Mouse (Mus musculus): ENCODE data around the gene Selenok. TPM values are rescaled to one million over a fixed set of nuclear protein-coding genes. Genes with fewer than 3 reads are reported as not detected.

The Selenok gene
- polyA plus RNA-seq, 1 experiment from 2014 or later: 402 TPM

- 90% methylated on average over 5 of the region's 5 CpGs for WGBS
- Histone ChIP-seq H3K4me1 (peaks cover 11% of the 10 kb centered on the region), H3K27me3 (replicated peaks) (no peaks in the 10 kb centered on the region), H3K27ac (no peak overlapping the region), H3K36me3 (peaks cover 58% of the 10 kb centered on the region), H3K4me3 (no peak overlapping the region), H3K4me2 (replicated peaks) (no peak overlapping the region), H3K9ac (no peak overlapping the region), H3K9me3 (no peaks in the 10 kb centered on the region)
- no peak for ATAC-seq (ENCODE audit: low FRiP score, low read depth)
These were observed 3.9 kb downstream of the Selenok start for GRCm38 (mm10) chr14:29971993-29972392.

- Histone ChIP-seq H3K9ac (no peak overlapping the region), H3K4me2 (replicated peaks) (no peak overlapping the region), H3K36me3 (peaks cover 62% of the 10 kb centered on the region), H3K4me3 (no peak overlapping the region), H3K27ac (no peak overlapping the region), H3K27me3 (replicated peaks) (no peaks in the 10 kb centered on the region), H3K9me3 (0 out of 2 replicates have a peak, but pooled peaks cover 8% of the 10 kb centered on the region), H3K4me1 (peaks cover 9% of the 10 kb centered on the region)
- 97% methylated on average over 6 of the region's 6 CpGs for WGBS
- no peak for ATAC-seq (ENCODE audit: low FRiP score, low read depth)
These were observed 8.8 kb downstream of the Selenok start for GRCm38 (mm10) chr14:29976927-29977326.

- Histone ChIP-seq H3K36me3 (peaks cover 62% of the 10 kb centered on the region), H3K27ac (peak within 1 kb of the TSS; percentile 58), H3K9me3 (0 out of 2 replicates have a peak, but pooled peaks cover 8% of the 10 kb centered on the region), H3K27me3 (replicated peaks) (no peaks in the 10 kb centered on the region), H3K4me2 (replicated peaks) (peak within 1 kb of the TSS; percentile 75), H3K4me3 (peak within 1 kb of the TSS; percentile 66), H3K9ac (peak within 1 kb of the TSS; percentile 86), H3K4me1 (peaks cover 9% of the 10 kb centered on the region)
- WGBS: 3% methylated on average over 44 of the region's 44 CpGs
- peak; percentile 97 for ATAC-seq (ENCODE audit: low FRiP score, low read depth)
These were observed 10.4 kb downstream of the Selenok start, which contains the start of gene Actr8 for GRCm38 (mm10) chr14:29978254-29979204. Gene Actr8 (plus strand): TSS chr14:29978337.

GRCm38 (mm10) chr14:29980447-29981205 lies 12.5 kb downstream of the Selenok start:
- no peak overlapping the region for H3K4me2 ChIP-seq (replicated peaks)
- no peak overlapping the region for H3K27ac ChIP-seq
- H3K4me1 ChIP-seq: peaks cover 9% of the 10 kb centered on the region
- 0 out of 2 replicates have a peak, but pooled peaks cover 8% of the 10 kb centered on the region for H3K9me3 ChIP-seq
- ATAC-seq (ENCODE audit: low FRiP score, low read depth): no peak
- no peak overlapping the region for H3K9ac ChIP-seq
- WGBS: 97% methylated on average over 10 of the region's 10 CpGs
- no peak overlapping the region for H3K4me3 ChIP-seq
- H3K36me3 ChIP-seq: peaks cover 65% of the 10 kb centered on the region
- no peaks in the 10 kb centered on the region for H3K27me3 ChIP-seq (replicated peaks)

GRCm38 (mm10) chr14:29986096-29986495 lies 18.0 kb downstream of the Selenok start:
- no peak for ATAC-seq (ENCODE audit: low FRiP score, low read depth)
- Histone ChIP-seq H3K4me1 (no peaks in the 10 kb centered on the region), H3K4me3 (no peak overlapping the region), H3K4me2 (replicated peaks) (no peak overlapping the region), H3K27me3 (replicated peaks) (no peaks in the 10 kb centered on the region), H3K9me3 (no peaks in the 10 kb centered on the region), H3K27ac (no peak overlapping the region), H3K9ac (no peak overlapping the region), H3K36me3 (peaks cover 100% of the 10 kb centered on the region)
- WGBS: 99% methylated on average over 4 of the region's 4 CpGs

GRCm38 (mm10) chr14:29987276-29987675 lies 19.2 kb downstream of the Selenok start:
- WGBS: 95% methylated on average over 6 of the region's 6 CpGs
- Histone ChIP-seq H3K27me3 (replicated peaks) (no peaks in the 10 kb centered on the region), H3K4me2 (replicated peaks) (no peak overlapping the region), H3K36me3 (peaks cover 100% of the 10 kb centered on the region), H3K9me3 (no peaks in the 10 kb centered on the region), H3K27ac (no peak overlapping the region), H3K4me1 (no peaks in the 10 kb centered on the region), H3K9ac (no peak overlapping the region), H3K4me3 (no peak overlapping the region)
- ATAC-seq (ENCODE audit: low FRiP score, low read depth): no peak

- H3K4me1 ChIP-seq: no peaks in the 10 kb centered on the region
- no peak overlapping the region for H3K4me3 ChIP-seq
- no peaks in the 10 kb centered on the region for H3K9me3 ChIP-seq
- H3K36me3 ChIP-seq: peaks cover 100% of the 10 kb centered on the region
- no peak overlapping the region for H3K9ac ChIP-seq
- no peak for ATAC-seq (ENCODE audit: low FRiP score, low read depth)
- 94% methylated on average over 9 of the region's 9 CpGs for WGBS
- H3K27me3 ChIP-seq (replicated peaks): no peaks in the 10 kb centered on the region
- H3K27ac ChIP-seq: no peak overlapping the region
- no peak overlapping the region for H3K4me2 ChIP-seq (replicated peaks)
These were observed 19.6 kb downstream of the Selenok start for GRCm38 (mm10) chr14:29987739-29988138.

GRCm38 (mm10) chr14:29988337-29988736 lies 20.2 kb downstream of the Selenok start:
- Histone ChIP-seq H3K27ac (no peak overlapping the region), H3K27me3 (replicated peaks) (no peaks in the 10 kb centered on the region), H3K4me3 (no peak overlapping the region), H3K36me3 (peaks cover 100% of the 10 kb centered on the region), H3K9ac (no peak overlapping the region), H3K4me1 (no peaks in the 10 kb centered on the region), H3K9me3 (no peaks in the 10 kb centered on the region), H3K4me2 (replicated peaks) (no peak overlapping the region)
- ATAC-seq (ENCODE audit: low FRiP score, low read depth): no peak
- WGBS: 96% methylated on average over 4 of the region's 4 CpGs

GRCm38 (mm10) chr14:29994976-29995375 lies 26.9 kb downstream of the Selenok start:
- H3K9me3 ChIP-seq: no peaks in the 10 kb centered on the region
- no peak for ATAC-seq (ENCODE audit: low FRiP score, low read depth)
- H3K9ac ChIP-seq: no peak overlapping the region
- no peaks in the 10 kb centered on the region for H3K4me1 ChIP-seq
- H3K27ac ChIP-seq: no peak overlapping the region
- H3K36me3 ChIP-seq: peaks cover 76% of the 10 kb centered on the region
- no peak overlapping the region for H3K4me2 ChIP-seq (replicated peaks)
- H3K4me3 ChIP-seq: no peak overlapping the region
- 82% methylated on average over 4 of the region's 4 CpGs for WGBS
- no peaks in the 10 kb centered on the region for H3K27me3 ChIP-seq (replicated peaks)

- Histone ChIP-seq H3K36me3 (peaks cover 64% of the 10 kb centered on the region), H3K4me1 (no peaks in the 10 kb centered on the region), H3K9ac (no peak overlapping the region), H3K27ac (no peak overlapping the region), H3K9me3 (no peaks in the 10 kb centered on the region), H3K27me3 (replicated peaks) (no peaks in the 10 kb centered on the region), H3K4me2 (replicated peaks) (no peak overlapping the region), H3K4me3 (no peak overlapping the region)
- 92% methylated on average over 11 of the region's 11 CpGs for WGBS
- ATAC-seq (ENCODE audit: low FRiP score, low read depth): no peak
These were observed 28.1 kb downstream of the Selenok start for GRCm38 (mm10) chr14:29996000-29996751.

- Histone ChIP-seq H3K4me2 (replicated peaks) (no peak overlapping the region), H3K4me1 (no peaks in the 10 kb centered on the region), H3K27ac (no peak overlapping the region), H3K27me3 (replicated peaks) (no peaks in the 10 kb centered on the region), H3K4me3 (no peak overlapping the region), H3K36me3 (peaks cover 53% of the 10 kb centered on the region), H3K9ac (no peak overlapping the region), H3K9me3 (no peaks in the 10 kb centered on the region)
- ATAC-seq (ENCODE audit: low FRiP score, low read depth): no peak
These were observed 29.2 kb downstream of the Selenok start for GRCm38 (mm10) chr14:29997345-29997744.

Data from neural tube, embryonic 12.5 days (tissue).